Comparison of ENCODE assay signal across 10 mouse cellular contexts in genomic region chr3:132983845-132984485, GRCm38 (mm10). TPM values are rescaled to one million over a fixed set of nuclear protein-coding genes. Genes with fewer than 3 reads are reported as not detected.
A peak's percentile ranks its signal among the peaks of the same experiment; 100 is the strongest.
DNase-seq lines count a peak whose midpoint lies in the region; ATAC-seq and TF ChIP-seq lines count a peak whose summit lies in the region.
"Had no signal": no experiment of that assay in that cellular context is flagged by ENCODE, and none has a peak within 500 bp of the region (broad histone marks: within the 10 kb centered on the region; RNA-seq: fewer than 3 reads in every experiment).

No protein-coding gene starts in this region.

- H3K27me3 ChIP-seq in hindbrain, embryonic 14.5 days (ENCODE audit: control insufficient read depth, insufficient read depth, low read length), result no peaks in the 10 kb centered on the region
- H3K27me3 ChIP-seq in hindbrain, embryonic 12.5 days, result no peaks in the 10 kb centered on the region
- H3K27me3 ChIP-seq in Patski, result no peaks in the 10 kb centered on the region
- no peaks in the 10 kb centered on the region for H3K27me3 ChIP-seq in kidney, postnatal 0 days (ENCODE audit: insufficient read depth, low read length)

- no peak overlapping the region for H3K4me2 ChIP-seq in hindbrain, embryonic 14.5 days (replicated peaks)
- no peak overlapping the region for H3K4me2 ChIP-seq in hindbrain, embryonic 12.5 days (replicated peaks)
- H3K4me2 ChIP-seq in kidney, postnatal 0 days (ENCODE audit: low read length), result no peak overlapping the region

- 0 out of 2 replicates have a peak overlapping the region, but pooled peaks have one; percentile 26 for H3K27ac ChIP-seq in hindbrain, embryonic 14.5 days
- no peak overlapping the region for H3K27ac ChIP-seq in hindbrain, embryonic 12.5 days
- peak overlapping the region; percentile 14; the same call in 1 of the 2 replicates for H3K27ac ChIP-seq in kidney, postnatal 0 days
- H3K27ac ChIP-seq: hindbrain, postnatal 0 days had no signal

- H3K36me3 ChIP-seq in hindbrain, embryonic 14.5 days (replicated peaks; ENCODE audit: control insufficient read depth, insufficient read depth), result no peaks in the 10 kb centered on the region
- peaks cover 7% of the 10 kb centered on the region for H3K36me3 ChIP-seq in hindbrain, embryonic 12.5 days
- H3K36me3 ChIP-seq in kidney, postnatal 0 days (ENCODE audit: insufficient read depth, low read length), result peaks cover 4% of the 10 kb centered on the region

- no peak overlapping the region for H3K9ac ChIP-seq in hindbrain, embryonic 14.5 days
- H3K9ac ChIP-seq in hindbrain, embryonic 12.5 days, result no peak overlapping the region
- no peak overlapping the region for H3K9ac ChIP-seq in kidney, postnatal 0 days (ENCODE audit: low read depth, low read length)

- no peaks in the 10 kb centered on the region for H3K4me1 ChIP-seq in hindbrain, embryonic 14.5 days (replicated peaks; ENCODE audit: control insufficient read depth, insufficient read depth, low read length)
- no peaks in the 10 kb centered on the region for H3K4me1 ChIP-seq in hindbrain, embryonic 12.5 days
- H3K4me1 ChIP-seq in kidney, postnatal 0 days (replicated peaks; ENCODE audit: insufficient read depth, low read length), result no peaks in the 10 kb centered on the region

- no peak for DNase-seq in hindbrain, embryonic 14.5 days (ENCODE audit: low spot score)
- DNase-seq in Patski (ENCODE audit: low read depth, low spot score), result peak; percentile 58
- DNase-seq in kidney, postnatal 0 days (ENCODE audit: low spot score), result peak; percentile 77
- peak; percentile 69 to 75 for DNase-seq in lung, postnatal 4 days
- no peak for DNase-seq in right cerebral cortex, postnatal 10 days (ENCODE audit: low spot score in 2 of 2)
- DNase-seq in cerebellum, postnatal 25 days, result no peak
- no peak for DNase-seq in adrenal gland, postnatal 4 days (ENCODE audit: low spot score in 2 of 2)
- DNase-seq: thymus, postnatal 14 days had no signal

- no peak overlapping the region for H3K4me3 ChIP-seq in hindbrain, embryonic 14.5 days (replicated peaks; ENCODE audit: low read length)
- no peak overlapping the region for H3K4me3 ChIP-seq in hindbrain, embryonic 12.5 days
- H3K4me3 ChIP-seq in kidney, postnatal 0 days (replicated peaks; ENCODE audit: low read depth, low read length), result no peak overlapping the region

- 70% methylated on average over 4 of the region's 4 CpGs for WGBS in hindbrain, embryonic 14.5 days
- 64% methylated on average over 4 of the region's 4 CpGs for WGBS in hindbrain, embryonic 12.5 days
- 14% methylated on average over 4 of the region's 4 CpGs for WGBS in kidney, postnatal 0 days

- in situ Hi-C loops in Patski (cut with MboI; ENCODE audit: low pct_unique_long_range_greater_than_20kb), result no loop called here

- POLR2A ChIA-PET in Patski (lab: Charles Lee), result no interaction called here

- no peak for ATAC-seq in hindbrain, embryonic 14.5 days (ENCODE audit: low FRiP score)
- ATAC-seq in hindbrain, embryonic 12.5 days (ENCODE audit: low FRiP score), result no peak
- peak; percentile 94 for ATAC-seq in Patski
- no peak for ATAC-seq in kidney, postnatal 0 days (replicated peaks; ENCODE audit: low FRiP score, low read depth)
- ATAC-seq: hindbrain, postnatal 0 days had no signal

- TF ChIP-seq CTCF in Patski (IDR thresholded peaks at IDR 0.05), result no peak
- TF ChIP-seq CTCF in kidney, postnatal 0 days (IDR thresholded peaks at IDR 0.05; ENCODE audit: low read depth), result no peak

- CTCF ChIA-PET in Patski (lab: Charles Lee), result interaction anchor here (0.9 kb wide), 1 partner anchor 18 kb away, joined by 3 read pairs; no protein-coding TSS in a partner anchor

- no peaks in the 10 kb centered on the region for H3K9me3 ChIP-seq in hindbrain, embryonic 14.5 days (ENCODE audit: control insufficient read depth, low read length)
- H3K9me3 ChIP-seq in hindbrain, embryonic 12.5 days (replicated peaks), result no peaks in the 10 kb centered on the region
- no peaks in the 10 kb centered on the region for H3K9me3 ChIP-seq in kidney, postnatal 0 days (replicated peaks; ENCODE audit: low read length)

RNA-seq across cellular contexts. Expression of gene Npnt, which starts 33.9 kb away (rescaled TPM):
- 31.1 and 32.7 TPM in 2 replicates for polyA plus RNA-seq in hindbrain, embryonic 14.5 days (2014; fragmentation: Nextera tagmentation; extraction: Ambion mirVana)
- 22.0 and 30.9 TPM in 2 replicates for polyA plus RNA-seq in hindbrain, embryonic 12.5 days (2016; fragmentation: Nextera tagmentation; extraction: Ambion mirVana)
- 460 TPM for polyA plus RNA-seq in Patski (2021)
- polyA plus RNA-seq in kidney, postnatal 0 days (2015; fragmentation: Nextera tagmentation; extraction: Ambion mirVana), result 229 and 252 TPM in 2 replicates
- 10 to 100 TPM; 25.3 to 69.8 TPM for total RNA-seq in adrenal gland, postnatal 4 days (2021)

Comparison
In these comparisons a context has a peak if more than half of its experiments do, and no peak if none do; other contexts are left out.
1. DNase-seq: peak in Patski (single experiment), kidney, postnatal 0 days (single experiment) and lung, postnatal 4 days (2 of 2); none in hindbrain, embryonic 14.5 days (single experiment), right cerebral cortex, postnatal 10 days (0 of 2), cerebellum, postnatal 25 days (0 of 2) and adrenal gland, postnatal 4 days (0 of 2).